Mouse (Mus musculus) urinary bladder, postnatal 4 days (tissue): Measurements from ENCODE around the gene Bub1.

Experiments
- DNase-seq, 2 experiments: peaks; one replicate each; pipeline ENCODE4 v3.0.0; 2021 to 2022; ENCODE audit warnings: low spot score in 2 of 2

The Bub1 gene

GRCm38 (mm10) chr2:127831401-127832102 is at the start of gene Bub1:
Gene Bub1 (minus strand): TSS chr2:127831865.
- DNase-seq = peak; percentile 89 to 93

GRCm38 (mm10) chr2:127881063-127881462 is 49.4 kb upstream of the Bub1 start:
- DNase-seq = no peak

GRCm38 (mm10) chr2:127864381-127864780 is 32.7 kb upstream of the Bub1 start:
- DNase-seq = no peak

GRCm38 (mm10) chr2:127854332-127854991 is 22.8 kb upstream of the Bub1 start:
- DNase-seq = peak; percentile 66 to 67

GRCm38 (mm10) chr2:127850371-127850770 is 18.7 kb upstream of the Bub1 start:
- no peak for DNase-seq

- DNase-seq = no peak
These were observed 14.9 kb upstream of the Bub1 start for GRCm38 (mm10) chr2:127846571-127846970.

GRCm38 (mm10) chr2:127846008-127846407 is 14.3 kb upstream of the Bub1 start:
- DNase-seq = no peak

- no peak for DNase-seq
These were observed 13.8 kb upstream of the Bub1 start for GRCm38 (mm10) chr2:127845346-127845982.

GRCm38 (mm10) chr2:127842421-127842820 is 10.8 kb upstream of the Bub1 start:
- DNase-seq = no peak

- DNase-seq = no peak
These were observed 9.7 kb upstream of the Bub1 start for GRCm38 (mm10) chr2:127841402-127841801.

GRCm38 (mm10) chr2:127839425-127839824 is 7.8 kb upstream of the Bub1 start:
- DNase-seq = no peak

- no peak for DNase-seq
These were observed 6.9 kb upstream of the Bub1 start, which contains the start of gene Acoxl for GRCm38 (mm10) chr2:127838576-127838975. Gene Acoxl (plus strand): TSS chr2:127838876.

- DNase-seq = no peak
These were observed 1.1 kb upstream of the Bub1 start for GRCm38 (mm10) chr2:127832833-127833190.

GRCm38 (mm10) chr2:127832103-127832832 is 603 bp upstream of the Bub1 start:
- DNase-seq = no peak

GRCm38 (mm10) chr2:127791919-127792603 is 39.6 kb downstream of the Bub1 start, which contains the start of gene Mtln:
Gene Mtln (minus strand): TSS chr2:127792488.
- DNase-seq = peak; percentile 79 to 85

- DNase-seq = no peak
These were observed 41.9 kb downstream of the Bub1 start for GRCm38 (mm10) chr2:127789651-127790270.

- DNase-seq = no peak
These were observed 42.5 kb downstream of the Bub1 start for GRCm38 (mm10) chr2:127789138-127789537.

- peak; percentile 77 to 86 for DNase-seq
These were observed 43.1 kb downstream of the Bub1 start, which contains the start of gene Nphp1 for GRCm38 (mm10) chr2:127788440-127789116. Gene Nphp1 (minus strand): TSS chr2:127788897.

GRCm38 (mm10) chr2:127787226-127787625 is 44.4 kb downstream of the Bub1 start:
- DNase-seq = no peak

- peak in 1 of 2 experiments; percentile 52 for DNase-seq
These were observed 53.2 kb downstream of the Bub1 start for GRCm38 (mm10) chr2:127778451-127778850.
